Mouse (Mus musculus) common myeloid progenitor, adult 5-6 weeks (primary cell): ENCODE results near the gene Ddah1. TPM values are rescaled to one million over a fixed set of nuclear protein-coding genes. Genes with fewer than 3 reads are reported as not detected.

ENCODE experiments used
- ATAC-seq: replicated peaks from 2 replicates; pipeline ENCODE4 v1.8.0; 2016; ENCODE audit warnings: low read depth, mild to moderate bottlenecking, moderate TSS enrichment, inconsistent platforms; ENCODE audit not compliant: poor library complexity, severe bottlenecking
- total RNA-seq: library from RNA; stranded (forward); fragments of 200-1000, 187-1606 nt; gene quantifications from 2 replicates; pipeline ENCODE4 v1.2.3, GENCODE M21; 2017

Gene Ddah1
- total RNA-seq, 1 experiment from 2014 or later: not detected

GRCm38 (mm10) chr3:145762957-145763641, 4.6 kb downstream of the Ddah1 start:
- ATAC-seq: no peak

DNA sequence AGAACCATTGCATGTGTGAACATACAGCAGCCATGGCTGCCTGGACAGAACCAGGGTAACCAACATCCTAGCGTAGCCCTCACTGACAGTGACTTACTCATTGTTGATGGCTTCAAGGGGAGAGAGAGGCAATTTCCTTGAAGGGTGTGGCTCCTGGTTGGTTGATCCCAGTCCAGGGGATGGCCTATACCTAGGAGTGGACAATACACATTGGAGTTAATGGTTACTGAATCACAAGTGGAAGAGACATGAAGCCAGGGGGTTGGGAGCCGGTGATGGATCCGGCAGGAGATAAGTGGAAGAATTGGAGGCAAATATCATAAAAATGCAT, 5.1 kb downstream of the Ddah1 start:
- ATAC-seq: no peak

DNA sequence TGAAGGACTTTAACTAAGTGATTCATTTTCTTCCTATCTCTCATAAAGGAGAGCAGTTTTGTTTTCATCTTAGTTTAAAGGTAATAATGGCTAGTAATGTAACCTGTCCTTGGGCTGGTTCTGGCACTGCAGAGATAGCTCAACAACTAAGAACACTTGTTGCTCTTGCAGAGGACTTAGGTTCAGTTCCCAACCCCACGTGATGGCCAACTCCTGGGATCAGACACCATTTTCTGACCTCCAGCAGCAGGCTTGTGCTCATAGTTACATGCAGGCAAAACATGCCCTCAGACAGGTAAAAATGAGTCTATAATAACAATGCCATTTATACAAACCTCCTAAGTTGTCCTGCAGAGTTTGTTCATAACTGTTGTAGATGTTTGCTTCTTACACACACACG, 5.9 kb downstream of the Ddah1 start:
- ATAC-seq: no peak

- no peak for ATAC-seq
These were observed 10.0 kb downstream of the Ddah1 start for GRCm38 (mm10) chr3:145768439-145768838.

- ATAC-seq: no peak
These were observed 14.9 kb downstream of the Ddah1 start for GRCm38 (mm10) chr3:145773384-145773783.

- no peak for ATAC-seq
These were observed 15.9 kb downstream of the Ddah1 start for GRCm38 (mm10) chr3:145774336-145774735.

DNA sequence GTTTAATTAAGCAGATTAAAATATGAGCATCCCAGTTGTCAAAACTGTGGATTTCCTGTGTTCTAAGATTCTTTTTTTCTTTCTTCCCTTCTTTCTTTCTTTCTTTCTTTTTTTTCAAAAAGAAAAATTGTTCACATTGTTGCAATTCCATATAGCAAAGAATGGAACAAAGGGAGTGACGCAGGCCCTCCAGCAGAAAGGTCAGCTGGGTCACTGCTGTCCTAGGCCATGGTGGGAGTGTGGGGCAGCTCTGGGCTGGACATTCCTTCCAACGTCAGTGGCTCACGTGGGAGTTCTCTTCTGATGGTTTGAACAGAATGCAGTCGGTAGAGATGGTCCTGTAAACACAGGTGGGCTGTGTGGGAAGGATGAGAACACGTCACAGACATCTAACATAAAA, 16.8 kb downstream of the Ddah1 start:
- no peak for ATAC-seq

DNA sequence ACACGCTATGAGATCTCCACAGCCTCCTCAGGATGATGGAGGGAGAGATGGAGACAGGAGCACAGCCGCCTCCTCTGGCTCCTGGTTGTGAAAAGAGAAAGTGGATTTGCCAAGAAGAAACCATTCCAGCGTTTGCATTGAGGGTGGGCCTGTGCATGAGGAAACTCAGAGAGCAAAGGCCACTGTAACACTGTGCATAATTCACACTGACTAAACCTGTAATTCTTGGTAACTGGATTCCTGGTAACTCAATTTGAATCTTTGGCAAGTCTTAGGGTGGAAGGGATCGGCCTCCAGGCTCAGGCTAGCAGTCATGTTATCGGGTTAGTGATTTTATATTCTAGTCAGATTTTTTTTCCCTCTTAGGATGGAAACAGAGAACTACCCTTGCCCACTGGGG, 17.4 kb downstream of the Ddah1 start:
- ATAC-seq: no peak

DNA sequence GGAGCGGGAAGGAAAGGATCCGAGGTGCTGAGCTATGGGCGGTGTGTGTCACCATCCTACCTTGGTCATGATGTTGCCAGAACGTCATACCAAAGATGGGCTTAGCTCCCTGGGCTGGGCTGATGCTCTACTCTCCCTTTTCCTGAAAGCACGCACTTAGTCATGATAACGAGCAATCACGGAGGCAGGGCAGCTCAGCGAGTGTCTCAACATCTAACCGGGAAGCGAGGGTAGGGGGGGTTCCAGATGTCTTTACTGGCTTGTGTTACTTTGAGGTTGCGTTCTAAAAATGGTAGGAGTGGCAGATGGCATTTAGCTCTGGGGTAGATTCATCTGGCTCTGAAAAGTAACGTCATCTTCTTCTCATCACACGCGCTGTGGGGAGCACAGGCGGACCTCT, 18.5 kb downstream of the Ddah1 start:
- no peak for ATAC-seq

- no peak for ATAC-seq
These were observed 20.0 kb downstream of the Ddah1 start for GRCm38 (mm10) chr3:145778406-145778922.

- no peak for ATAC-seq
These were observed 21.0 kb downstream of the Ddah1 start for GRCm38 (mm10) chr3:145779279-145779973.

DNA sequence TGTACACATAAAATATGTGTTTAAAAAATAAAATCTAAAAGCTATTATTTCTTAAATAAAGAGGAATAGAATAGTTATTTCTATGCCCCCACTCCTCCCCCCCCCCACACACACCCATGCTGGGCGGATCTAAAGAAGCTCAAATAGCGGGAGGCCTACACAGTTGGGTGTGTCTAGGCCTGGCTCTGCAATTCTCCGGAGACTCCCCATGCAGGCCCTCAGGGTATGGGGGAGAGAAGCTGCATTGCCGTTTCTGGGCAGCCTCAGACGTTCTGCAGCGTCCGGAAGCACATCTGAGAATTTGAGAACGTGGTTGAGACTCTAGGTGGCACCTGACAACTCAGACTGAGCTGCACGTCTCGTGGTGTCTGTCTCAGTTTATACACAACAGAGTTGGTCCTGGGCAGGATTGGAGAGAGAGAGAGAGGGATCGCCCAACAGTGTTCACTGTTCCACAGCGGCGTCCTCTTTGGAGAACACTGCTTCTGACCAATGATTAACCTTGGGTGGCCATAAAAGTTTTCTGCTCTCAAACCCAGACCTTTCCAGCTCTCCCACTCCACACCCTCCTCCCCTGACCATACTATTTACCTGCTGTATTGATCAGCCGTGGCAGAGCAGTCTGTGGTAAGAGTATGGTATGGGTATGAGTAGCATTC, 22.4 kb downstream of the Ddah1 start:
- ATAC-seq: no peak

DNA sequence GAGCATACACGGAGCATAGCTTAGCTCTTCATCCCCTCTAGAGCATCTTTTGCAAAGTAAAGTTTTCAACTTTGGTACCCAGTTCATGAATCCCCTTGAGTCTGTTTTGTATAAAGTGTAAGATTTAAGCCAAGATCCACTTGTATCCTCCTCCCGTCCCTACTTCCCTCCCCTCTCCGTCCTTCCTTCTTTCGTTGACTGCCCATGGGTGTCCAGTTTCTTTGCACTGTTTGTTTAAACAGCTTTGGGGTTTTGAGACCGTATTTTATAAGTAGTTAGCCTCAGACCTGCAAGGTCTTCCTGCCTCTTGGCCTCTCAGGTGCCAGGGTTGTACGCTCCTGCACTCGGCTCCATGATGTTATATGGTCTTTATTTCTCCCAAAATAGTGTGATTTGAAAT, 26.8 kb downstream of the Ddah1 start:
- no peak for ATAC-seq

DNA sequence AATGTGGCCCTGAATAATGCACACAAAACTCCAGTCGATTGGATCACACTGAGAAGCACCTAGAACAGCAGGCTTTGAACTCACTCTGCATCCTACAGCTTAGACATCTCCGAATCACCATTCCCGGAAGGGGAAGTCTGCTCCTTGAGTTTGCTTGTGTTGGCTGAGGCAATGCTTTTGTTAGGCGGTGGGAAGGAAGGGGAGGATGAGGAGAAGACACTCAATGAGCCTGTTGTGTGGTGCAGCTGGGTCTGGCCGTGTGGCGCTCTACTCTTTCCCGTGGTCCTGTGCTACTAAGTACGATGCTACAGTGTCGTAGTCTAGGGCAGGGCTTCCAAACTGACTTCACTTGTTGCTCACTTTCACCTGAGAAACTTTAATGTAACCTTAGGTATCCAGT, 28.8 kb downstream of the Ddah1 start:
- no peak for ATAC-seq

- no peak for ATAC-seq
These were observed 30.6 kb downstream of the Ddah1 start for GRCm38 (mm10) chr3:145789114-145789513.

- ATAC-seq: no peak
These were observed 31.8 kb downstream of the Ddah1 start for GRCm38 (mm10) chr3:145790233-145790632.

DNA sequence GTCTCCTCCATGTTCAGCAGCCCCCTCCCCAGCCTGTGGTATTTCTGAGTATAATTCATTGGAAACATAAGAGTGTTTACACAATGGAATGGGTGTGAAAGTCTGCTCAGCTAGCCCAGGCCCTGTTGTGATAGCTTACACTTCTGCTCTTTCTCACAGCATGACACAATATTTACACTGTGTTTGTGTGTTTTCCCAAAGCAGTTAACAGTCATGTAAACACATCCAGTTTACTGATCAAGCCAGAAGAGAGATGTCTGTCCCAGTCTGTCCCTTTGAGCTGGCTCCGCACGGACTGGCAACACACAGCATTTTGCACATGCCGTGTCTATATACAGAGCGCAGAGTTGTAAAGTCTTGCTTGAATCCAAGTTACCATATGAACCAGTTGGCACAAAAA, 32.2 kb downstream of the Ddah1 start:
- ATAC-seq: no peak

GRCm38 (mm10) chr3:145794355-145794754, 35.9 kb downstream of the Ddah1 start:
- no peak for ATAC-seq

DNA sequence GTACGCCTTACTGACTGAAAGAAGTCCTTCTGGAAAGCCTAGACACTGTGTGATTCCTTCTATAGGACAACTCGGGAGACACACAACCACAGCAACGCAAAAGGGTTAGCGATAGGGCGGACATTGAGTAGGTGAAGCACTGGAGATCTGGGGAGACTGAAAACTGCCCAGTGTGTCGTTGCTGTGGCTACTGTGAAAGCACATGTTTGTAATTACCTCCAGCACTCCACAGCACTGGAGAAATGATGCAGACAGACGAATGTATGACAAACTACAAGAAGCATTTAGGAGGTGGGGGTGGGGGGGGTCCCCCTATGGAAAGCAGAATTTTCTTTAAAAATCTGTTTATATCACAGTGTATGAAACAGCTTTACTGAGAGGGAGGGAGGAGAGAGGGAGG, 37.4 kb downstream of the Ddah1 start:
- no peak for ATAC-seq

- ATAC-seq: no peak
These were observed 39.6 kb downstream of the Ddah1 start for GRCm38 (mm10) chr3:145798042-145798441.

- ATAC-seq: no peak
These were observed 40.3 kb downstream of the Ddah1 start for GRCm38 (mm10) chr3:145798751-145799188.
